Mouse (Mus musculus): ENCODE measurements around the gene Olfr536. TPM values are rescaled to one million over a fixed set of nuclear protein-coding genes. Genes with fewer than 3 reads are reported as not detected.

Olfr536 gene
- not detected for polyA plus RNA-seq (2017; shearing (Covaris generic))

DNA sequence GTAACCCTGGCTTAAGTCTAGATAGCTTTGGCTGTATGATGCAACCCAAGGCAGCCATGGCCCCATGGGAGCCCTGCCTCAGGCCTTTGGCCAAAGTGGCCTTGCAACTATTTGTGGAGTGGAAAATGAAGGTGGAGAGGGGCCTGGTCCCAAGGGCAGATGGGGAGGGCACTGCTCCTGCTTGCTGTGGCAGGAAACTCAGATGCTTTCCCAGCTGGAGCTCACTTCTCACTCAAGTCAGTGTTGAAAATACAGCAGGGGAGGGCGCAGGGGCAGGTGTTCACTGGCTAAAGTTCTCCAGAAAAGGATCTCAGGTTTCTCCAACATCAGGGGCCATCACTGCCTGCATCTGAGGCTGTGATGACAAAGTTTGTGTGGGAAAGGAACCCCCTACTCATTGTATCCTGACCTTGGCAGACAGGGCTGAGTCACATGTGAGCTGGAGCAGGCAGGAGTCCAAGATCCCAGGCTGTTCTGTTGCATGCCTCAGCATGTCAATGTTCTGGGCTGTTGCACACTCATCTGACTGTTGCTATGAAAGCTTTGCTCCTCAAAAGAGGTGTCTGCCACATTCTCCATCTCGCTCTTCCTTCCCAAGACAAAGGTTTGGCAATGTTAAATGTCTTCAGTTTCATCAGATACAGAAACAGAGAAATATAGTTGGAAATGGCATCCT is at the start of gene Olfr536:
TSS of gene Olfr536 (minus strand) at position 51 of the 676 bp plus-strand sequence.

DNA sequence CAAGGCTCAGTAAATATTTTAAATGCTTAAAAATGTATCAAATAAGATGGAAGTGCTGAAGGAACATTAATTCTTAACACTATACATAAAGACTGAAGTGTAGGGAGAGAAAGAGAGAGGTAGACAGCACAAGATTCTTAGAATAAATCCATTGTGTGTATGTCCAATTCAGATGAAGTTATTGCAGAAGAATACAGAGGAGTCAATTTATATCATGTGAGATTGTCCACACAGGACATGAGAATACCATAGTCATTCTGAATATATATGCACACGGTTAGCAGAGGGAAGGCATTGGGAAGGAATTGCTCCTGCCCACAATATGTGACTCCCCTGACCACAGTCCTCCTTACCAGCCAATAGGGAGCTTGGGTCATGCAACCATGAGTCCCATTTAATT is 23.3 kb downstream of the Olfr536 start, which contains the start of gene Olfr535:
TSS of gene Olfr535 (plus strand) at position 301 of the 400 bp plus-strand sequence.

DNA sequence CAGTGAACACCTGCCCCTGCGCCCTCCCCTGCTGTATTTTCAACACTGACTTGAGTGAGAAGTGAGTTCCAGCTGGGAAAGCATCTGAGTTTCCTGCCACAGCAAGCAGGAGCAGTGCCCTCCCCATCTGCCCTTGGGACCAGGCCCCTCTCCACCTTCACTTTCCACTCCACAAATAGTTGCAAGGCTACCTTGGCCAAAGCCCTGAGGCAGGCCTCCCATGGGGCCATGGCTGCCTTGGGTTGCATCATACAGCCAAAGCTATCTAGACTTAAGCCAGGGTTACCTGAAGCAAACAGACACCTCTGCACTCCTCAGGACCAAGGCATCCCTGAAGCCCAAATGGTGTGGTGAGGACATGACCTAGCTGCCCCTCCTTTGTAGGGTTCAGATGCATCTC is 44.1 kb downstream of the Olfr536 start, which contains the start of gene Olfr533:
TSS of gene Olfr533 (plus strand) at position 301 of the 400 bp plus-strand sequence.

Other genes starting within 250 kb of the Olfr536 start
- gene Olfr525, start 186.5 kb downstream of the Olfr536 start, polyA plus RNA-seq (2017; shearing (Covaris generic)), result 0.17 TPM
- gene Olfr527, start 173.4 kb downstream of the Olfr536 start, polyA plus RNA-seq (2017; shearing (Covaris generic)), result not detected
- gene Olfr60, start 145.7 kb downstream of the Olfr536 start, polyA plus RNA-seq (2017; shearing (Covaris generic)), result 0.20 TPM
- not detected for gene Olfr530, start 131.1 kb downstream of the Olfr536 start, polyA plus RNA-seq (2017; shearing (Covaris generic))
- gene Olfr531, start 104.5 kb downstream of the Olfr536 start, polyA plus RNA-seq (2017; shearing (Covaris generic)), result not detected
- not detected for gene Olfr532, start 85.8 kb downstream of the Olfr536 start, polyA plus RNA-seq (2017; shearing (Covaris generic))
- not detected for gene Olfr533, start 44.0 kb downstream of the Olfr536 start, polyA plus RNA-seq (2017; shearing (Covaris generic))
- not detected for gene Olfr535, start 23.2 kb downstream of the Olfr536 start, polyA plus RNA-seq (2017; shearing (Covaris generic))
- not detected for gene Olfr538, start 60.5 kb upstream of the Olfr536 start, polyA plus RNA-seq (2017; shearing (Covaris generic))
- not detected for gene Olfr46, start 93.9 kb upstream of the Olfr536 start, polyA plus RNA-seq (2017; shearing (Covaris generic))
- gene Olfr61, start 121.6 kb upstream of the Olfr536 start, polyA plus RNA-seq (2017; shearing (Covaris generic)), result not detected
- gene Olfr53, start 139.1 kb upstream of the Olfr536 start, polyA plus RNA-seq (2017; shearing (Covaris generic)), result not detected
- gene Olfr539, start 152.5 kb upstream of the Olfr536 start, polyA plus RNA-seq (2017; shearing (Covaris generic)), result 0.02 TPM
- not detected for gene Olfr45, start 174.6 kb upstream of the Olfr536 start, polyA plus RNA-seq (2017; shearing (Covaris generic))
- gene Olfr541, start 189.9 kb upstream of the Olfr536 start, polyA plus RNA-seq (2017; shearing (Covaris generic)), result not detected

Measured in CD4-positive, CD25-positive, alpha-beta regulatory T cell, adult 9 weeks (primary cell).